Mouse (Mus musculus): Measurements from ENCODE around the gene Olfr311.

GRCm38 (mm10) chr11:58803871-58804270 is 35.2 kb upstream of the Olfr311 start:
- TF ChIP-seq CTCF (IDR thresholded peaks at IDR 0.05; ENCODE audit: extremely low read depth, insufficient read depth, low read length) (no peak), POLR2A (IDR thresholded peaks at IDR 0.05; ENCODE audit: extremely low read depth, insufficient read depth, low read length) (no peak)
